Mouse (Mus musculus) mesoderm, embryonic 11.5 days (tissue): ENCODE data around the gene Plxna4.

Source experiments
- DNase-seq: peaks from one replicate; pipeline ENCODE4 v3.0.0-alpha.2; 2012; ENCODE audit warnings: low read depth, low spot score

The Plxna4 gene

DNA sequence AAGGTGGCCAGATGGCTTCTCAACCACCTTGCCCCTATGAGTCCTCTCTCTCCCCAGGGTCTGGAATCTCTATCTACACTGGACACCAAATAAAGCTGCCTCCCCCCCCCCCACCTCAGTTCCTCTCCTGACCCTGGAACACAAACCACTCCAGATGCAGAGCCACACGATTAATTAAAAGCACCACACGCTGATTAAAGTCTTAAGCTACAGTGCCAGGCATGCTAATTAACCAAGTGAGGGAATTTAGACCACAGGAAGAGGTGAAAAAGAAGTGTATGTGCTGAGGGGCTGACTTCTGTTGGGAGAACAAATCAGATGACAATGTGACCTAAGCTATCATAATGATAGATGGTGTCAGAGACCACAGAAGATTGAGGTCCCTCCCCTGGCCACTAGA is 332.8 kb downstream of the Plxna4 start:
- no peak for DNase-seq

DNA sequence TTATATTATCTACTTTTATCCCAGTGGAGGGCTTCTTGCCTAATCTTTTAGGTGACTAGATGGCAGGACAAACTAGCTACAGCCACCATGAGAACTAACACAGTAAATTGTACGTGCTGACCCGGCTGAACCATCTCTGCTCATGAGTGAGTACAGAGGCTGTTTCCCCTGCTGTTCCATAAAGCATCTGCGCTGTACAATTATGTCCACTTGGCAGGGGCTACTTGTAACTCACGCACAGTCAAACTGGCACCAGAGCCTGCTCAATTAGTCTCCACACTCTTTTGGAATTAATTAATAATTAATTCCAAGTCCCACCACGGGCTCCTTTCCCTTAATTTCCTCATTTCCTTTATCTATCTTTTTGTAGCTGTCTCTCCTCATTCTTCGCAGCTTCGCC is 335.8 kb downstream of the Plxna4 start:
- no peak for DNase-seq

DNA sequence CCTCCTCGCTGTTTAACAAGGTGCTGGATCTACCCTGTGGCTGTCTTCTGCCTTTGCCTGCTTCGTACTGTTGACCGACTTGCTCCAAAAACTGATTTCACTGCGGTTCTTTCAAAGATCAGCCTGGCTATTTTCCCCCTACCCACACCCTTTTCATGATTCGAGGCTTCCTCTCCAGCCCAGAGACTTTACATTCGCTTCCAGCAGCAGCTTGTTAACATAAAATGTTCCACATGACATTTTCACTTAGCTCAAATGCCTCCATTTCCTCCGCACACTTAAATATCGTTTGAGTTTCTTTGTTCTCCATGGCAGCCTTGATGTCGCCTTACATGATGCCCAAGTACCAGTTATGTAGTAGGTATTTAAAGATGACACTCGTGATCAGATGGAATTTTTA is 336.3 kb downstream of the Plxna4 start:
- no peak for DNase-seq

DNA sequence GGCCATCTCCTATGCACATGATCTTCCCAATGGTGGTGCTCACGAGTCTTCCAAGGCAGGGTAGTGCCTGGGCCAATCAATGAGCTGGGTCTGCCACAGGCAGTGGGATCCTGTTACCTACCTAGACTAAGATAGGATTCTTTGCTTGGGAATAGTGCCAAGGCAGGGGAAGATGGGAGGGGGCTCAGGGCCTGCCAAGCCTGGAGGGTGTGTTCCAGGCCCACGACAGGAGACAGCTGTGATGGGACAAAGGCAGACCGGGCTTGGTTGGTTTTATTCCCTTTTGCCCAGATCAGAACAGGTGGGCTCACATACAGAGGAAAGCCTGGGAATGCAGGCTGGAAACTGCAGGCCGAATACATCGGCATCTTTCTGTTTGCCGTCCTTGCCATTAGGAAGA is 342.0 kb downstream of the Plxna4 start:
- no peak for DNase-seq

DNA sequence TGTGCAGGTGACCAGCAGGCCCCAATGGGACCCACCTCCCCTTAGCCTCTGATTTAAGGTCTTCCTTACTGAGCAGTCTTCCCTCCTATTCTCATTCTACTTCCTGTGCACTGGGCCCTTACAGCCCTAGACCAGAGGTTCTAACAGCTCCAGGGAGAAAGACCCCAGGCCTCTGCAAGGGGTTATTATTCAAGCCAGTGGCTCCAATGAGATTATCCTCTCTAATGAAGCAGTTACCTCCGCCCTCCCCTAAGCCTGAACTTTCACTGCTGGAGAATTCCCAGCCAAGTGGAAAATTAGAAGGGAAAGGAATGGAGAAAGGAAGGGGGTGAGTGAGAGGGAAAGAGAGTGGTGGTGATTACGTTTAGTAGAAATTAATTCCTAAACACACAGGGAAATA is 345.0 kb downstream of the Plxna4 start:
- DNase-seq = no peak

DNA sequence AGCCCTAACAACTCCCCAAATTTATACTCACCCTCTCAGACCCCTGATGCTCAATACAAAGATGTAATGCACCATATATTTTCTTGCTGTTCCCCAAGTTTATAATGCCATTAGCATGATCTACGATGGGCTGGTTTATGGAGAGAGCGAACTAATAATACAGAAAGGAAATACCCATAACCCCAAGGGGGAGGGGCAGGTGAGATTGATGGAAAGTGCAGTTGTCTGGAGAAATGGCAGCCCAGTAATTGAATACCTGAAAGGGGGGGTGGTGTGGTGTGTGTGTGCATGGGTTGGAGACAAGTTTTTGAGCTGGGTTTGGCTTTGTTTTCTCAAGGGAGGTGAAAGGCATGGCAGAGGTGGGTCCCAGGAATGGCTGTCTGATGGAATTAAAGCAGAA is 356.6 kb downstream of the Plxna4 start:
- peak; percentile 32 for DNase-seq

DNA sequence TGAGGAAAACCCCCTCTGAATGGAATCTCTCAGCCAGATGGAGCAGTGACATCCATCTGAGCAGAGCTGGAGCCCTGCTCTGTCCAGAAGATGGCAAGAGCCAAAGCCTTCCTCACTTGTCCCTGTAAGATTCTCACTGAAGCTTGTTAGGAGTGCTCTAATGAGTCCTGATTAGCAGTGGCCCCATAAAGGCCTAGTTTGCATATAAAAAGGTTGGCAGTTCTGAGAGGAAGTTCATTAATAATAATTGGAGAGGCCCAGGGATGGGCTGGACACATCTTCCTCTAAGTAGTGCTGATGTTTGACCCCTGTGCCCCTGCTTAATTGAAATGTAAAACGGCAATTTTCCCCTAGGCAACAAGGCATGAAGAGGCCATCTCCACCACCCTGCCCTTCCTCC is 361.4 kb downstream of the Plxna4 start:
- DNase-seq = no peak

DNA sequence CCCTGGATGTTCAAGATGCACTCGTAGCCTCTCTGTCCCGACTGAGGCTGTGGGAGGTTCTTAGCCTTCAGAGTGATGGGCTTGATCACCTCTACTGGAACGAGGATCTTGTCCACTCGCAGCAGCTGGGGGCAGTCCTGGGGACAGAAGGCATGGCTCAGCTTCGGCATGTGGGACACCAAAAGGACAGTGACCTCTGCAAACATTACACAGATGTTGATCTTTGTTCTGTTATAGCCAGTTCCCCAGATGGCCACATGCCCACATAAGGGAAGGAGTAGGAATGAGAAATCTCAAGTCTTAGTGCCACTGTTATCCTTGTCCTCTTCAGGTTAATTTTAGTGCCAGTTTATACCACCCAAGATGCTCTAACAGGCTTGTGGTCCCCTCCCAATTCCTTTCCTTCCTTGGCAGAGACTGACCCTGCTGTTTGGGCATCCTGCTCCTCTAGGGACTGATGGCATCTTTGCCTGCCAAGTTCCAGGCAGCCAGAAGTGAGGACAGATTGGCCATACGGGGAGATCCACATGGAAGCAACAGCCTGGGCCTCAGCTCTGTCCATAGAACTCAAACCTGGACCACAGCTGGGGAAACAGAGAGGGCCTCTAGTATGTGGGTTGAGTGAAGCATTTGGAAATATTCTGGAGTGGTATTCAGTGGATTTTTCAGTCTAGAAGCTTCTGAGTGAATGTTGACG is 363.8 kb downstream of the Plxna4 start:
- no peak for DNase-seq

DNA sequence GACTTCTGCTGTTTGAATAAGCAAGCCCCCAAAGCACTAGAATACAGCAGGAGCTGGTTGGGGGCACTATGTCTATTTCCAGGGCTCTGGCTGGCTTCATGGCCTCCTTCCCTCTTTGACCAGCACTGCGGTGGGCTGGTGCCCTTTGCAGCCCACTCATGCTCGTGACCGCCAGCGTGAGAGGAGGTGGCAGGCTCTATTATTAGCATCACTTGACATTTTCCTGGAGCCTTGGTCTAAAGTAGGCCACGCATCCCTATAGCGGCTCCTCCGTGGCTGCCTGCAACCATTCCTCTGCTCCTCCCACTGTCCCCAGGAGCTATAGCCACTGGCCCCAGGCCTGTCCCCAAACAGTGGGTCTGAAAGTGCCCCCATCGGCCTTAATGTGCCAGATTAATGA is 367.2 kb downstream of the Plxna4 start:
- no peak for DNase-seq

DNA sequence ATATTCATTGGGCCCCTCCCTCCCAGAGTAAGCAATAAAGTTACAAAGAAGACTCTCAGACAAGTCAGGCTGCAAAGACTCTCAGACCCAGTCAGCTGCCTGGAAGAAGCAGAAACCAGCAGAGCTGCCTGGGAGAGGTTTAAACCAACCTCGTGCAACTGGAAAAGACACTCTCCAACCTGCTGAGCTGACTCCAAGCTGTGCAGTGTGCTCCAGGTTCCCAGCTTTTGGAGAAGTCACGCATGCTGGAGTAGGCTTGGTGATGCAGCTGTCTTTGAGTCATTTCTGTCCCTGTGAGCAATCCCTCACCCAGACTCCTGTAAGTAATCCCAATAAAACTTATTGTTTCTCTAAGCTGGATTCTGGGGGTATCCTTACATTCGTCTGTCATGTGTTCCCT is 369.4 kb downstream of the Plxna4 start:
- no peak for DNase-seq

DNA sequence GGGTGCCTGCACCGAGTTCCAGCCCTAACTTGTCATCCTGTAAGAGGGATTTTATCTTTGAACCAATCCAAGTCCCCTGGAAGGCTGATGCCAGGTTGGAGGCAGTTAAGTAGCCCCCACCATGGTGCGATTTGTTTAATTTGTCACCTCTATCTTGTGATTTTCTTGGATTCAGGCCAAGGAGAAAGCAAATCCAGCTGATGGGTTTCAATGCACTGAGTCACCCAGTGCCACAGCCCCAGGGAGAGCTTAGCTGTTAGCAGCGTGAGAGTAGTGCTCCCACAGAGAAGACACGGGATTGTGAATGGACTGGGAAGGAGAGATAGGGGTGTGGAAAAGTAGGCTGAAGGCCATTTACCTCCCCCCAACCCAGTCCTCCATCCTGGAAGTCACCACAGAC is 375.6 kb downstream of the Plxna4 start:
- no peak for DNase-seq

DNA sequence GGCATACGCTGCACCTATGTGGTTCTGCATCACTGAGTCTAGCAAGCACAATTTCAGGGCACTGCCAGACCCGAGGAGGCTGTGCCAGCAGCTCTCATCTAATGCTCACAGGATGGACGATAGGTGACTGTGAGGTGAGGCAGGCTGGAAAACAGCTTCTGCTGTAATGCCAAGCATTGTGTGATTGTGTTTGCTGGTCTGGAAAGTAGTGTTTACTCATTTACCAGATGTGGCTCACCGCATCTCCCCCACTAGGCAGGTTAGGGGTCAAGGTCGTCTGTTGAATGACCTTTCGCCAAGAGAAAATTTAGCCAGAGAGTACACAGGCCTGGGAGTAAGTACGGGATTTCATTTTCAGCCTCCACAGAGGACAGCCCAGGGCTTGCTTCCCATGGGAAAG is 377.9 kb downstream of the Plxna4 start:
- no peak for DNase-seq

DNA sequence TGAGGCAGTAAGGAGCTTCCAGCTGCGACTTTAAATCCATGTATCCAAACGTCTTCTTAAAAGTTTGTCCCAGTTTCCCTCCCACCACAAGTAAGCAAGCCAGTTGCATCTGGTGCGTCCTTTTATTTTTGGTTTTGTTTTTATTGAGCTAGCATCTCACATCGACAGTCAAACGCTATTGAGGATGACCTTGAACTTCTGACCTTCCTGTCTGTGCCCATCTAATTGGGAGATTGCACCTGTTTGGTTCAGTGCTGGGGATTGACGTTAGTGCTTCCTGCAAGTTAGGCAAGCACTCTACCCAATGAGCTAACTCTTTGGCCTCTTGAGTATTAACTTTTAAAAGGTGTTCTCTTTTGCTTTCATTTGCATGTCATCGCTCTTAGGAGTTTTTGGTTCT is 379.0 kb downstream of the Plxna4 start:
- no peak for DNase-seq

DNA sequence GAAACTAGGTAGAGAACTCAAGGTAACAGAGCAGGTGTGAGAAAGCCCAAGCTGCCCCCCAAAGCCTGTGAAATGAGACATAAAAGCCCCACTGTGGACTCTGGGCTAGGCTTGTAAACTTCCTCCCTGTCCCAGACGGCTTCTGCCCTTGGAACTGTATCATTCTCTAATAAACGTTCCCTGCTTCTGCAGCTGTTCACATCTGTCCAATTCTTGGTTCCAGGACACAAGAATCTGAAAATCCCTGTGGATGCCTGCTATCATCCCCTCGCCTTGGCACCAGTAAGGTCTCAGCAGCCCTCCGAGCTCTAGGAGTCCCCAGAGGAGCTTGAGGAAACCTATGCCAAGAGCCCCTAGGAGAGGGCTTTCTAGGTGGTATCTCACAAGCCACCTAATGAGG is 383.7 kb downstream of the Plxna4 start:
- DNase-seq = no peak

DNA sequence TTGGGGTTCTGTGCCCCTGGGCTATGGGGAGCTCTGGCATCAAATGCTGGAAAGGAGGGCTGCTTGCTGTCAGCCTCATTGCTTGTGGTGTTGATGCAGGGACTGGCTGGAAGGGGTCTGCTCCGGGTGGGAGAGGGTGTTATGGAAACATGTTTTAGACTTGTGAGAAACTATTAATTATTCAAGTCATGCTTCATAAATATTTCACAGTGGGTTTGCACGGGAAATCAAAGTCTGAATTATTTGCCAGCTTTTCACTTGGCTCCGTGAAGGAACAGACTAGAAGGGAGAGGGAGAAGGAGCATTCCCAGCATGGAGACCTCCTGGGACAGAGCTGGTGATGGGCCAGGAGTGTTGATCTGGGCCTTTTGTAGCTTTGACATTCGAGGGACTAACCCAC is 384.6 kb downstream of the Plxna4 start:
- DNase-seq = no peak

DNA sequence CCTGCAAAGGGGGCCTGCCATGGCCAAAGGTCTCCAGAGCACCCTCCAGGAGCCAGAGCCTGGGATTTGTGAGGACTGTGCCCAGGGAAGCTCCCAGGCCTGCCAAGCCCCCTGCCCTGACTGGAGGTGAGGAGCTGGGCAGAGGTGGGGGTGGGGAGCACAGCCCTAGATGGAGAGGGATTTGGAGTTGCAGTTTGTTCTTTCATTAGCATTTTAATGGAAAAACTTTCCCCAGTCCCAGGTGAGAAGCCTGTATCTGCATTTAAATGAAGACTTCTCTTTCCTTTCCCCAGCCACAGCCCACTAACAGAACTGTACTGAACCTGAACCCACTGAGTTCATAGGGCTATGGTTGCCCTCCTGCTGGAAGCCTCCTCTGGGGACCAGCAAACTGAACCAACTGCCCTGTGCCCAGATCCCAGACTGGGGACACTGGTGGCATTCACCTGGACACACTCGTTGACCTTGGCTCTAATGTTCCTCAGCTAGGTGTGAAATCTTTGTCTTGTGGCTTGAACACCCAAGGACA is 385.3 kb downstream of the Plxna4 start:
- no peak for DNase-seq

DNA sequence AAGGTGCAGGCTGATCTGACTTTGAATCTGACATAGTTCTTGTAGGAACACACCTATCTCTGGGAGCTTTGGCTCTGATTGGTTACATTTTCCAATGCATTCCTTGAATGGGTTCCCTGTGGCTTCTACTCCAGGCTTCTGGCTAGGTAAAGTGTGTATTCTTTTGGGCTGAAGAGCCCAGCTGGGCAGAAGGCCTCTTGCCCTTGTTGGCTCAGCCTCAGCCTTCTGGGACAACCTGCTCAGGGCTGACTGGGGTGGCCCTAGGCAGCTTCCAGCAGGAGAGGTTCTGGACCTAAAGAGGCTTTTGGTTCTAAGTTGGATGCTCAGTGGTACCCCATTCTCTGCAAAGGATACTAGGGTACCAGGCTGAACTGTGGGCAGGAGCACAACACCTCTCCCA is 386.5 kb downstream of the Plxna4 start:
- DNase-seq = no peak

DNA sequence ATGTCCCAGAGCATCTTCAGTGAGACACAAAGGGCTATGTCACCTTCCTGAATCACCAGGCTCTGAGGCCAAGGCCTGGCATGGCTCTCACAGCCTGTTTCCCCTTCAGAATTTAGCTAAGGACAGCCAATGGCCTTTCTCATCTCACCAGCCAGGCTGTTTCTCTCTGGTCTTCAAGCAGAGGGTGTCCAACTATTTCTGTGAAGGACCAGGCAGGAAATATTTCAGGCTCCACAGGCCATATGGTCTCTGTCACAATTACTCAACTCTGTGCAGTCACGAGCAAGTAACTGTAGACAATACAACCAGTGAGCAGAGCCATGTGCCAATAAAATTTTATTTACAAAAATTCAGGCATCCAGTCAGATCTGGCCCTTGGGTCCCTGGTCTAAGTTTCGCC is 388.4 kb downstream of the Plxna4 start:
- no peak for DNase-seq

DNA sequence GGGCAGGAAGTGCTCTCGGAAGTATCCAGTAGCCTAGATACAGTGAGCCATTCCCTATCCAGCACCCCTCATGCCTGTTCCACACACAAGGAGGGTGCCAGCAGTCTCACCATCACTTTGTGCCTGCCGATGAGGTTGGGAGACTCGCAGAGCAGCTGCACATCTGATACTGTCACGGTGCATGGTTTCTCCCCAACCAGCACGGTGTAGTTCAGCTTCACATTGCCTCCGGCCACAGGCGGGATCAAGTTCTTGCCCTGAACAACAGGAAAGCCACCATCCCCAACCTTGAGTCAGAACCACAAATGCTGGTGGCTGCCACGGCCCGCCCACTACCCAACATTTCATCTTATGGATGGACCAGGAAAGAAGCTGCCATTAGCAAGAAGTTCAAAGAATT is 391.1 kb downstream of the Plxna4 start:
- no peak for DNase-seq

DNA sequence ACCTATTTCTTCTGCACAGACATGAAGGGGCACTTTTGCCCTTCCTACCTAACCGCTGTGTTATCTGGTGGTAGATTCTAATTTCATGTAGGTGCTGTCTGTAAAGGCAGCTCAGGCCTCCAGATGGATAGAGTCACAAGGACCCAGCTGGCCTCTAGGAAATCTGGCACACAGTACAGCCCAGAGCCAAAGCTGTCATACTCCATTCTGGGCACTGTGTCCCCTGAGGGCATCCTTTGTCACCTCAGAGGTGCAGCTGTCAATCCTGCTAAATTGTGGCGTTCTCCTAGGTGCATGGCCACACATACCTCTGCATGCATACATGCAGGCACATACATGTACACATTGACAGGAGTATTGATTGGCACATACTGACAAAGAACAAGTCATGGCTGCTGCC is 394.9 kb downstream of the Plxna4 start:
- DNase-seq = no peak

DNA sequence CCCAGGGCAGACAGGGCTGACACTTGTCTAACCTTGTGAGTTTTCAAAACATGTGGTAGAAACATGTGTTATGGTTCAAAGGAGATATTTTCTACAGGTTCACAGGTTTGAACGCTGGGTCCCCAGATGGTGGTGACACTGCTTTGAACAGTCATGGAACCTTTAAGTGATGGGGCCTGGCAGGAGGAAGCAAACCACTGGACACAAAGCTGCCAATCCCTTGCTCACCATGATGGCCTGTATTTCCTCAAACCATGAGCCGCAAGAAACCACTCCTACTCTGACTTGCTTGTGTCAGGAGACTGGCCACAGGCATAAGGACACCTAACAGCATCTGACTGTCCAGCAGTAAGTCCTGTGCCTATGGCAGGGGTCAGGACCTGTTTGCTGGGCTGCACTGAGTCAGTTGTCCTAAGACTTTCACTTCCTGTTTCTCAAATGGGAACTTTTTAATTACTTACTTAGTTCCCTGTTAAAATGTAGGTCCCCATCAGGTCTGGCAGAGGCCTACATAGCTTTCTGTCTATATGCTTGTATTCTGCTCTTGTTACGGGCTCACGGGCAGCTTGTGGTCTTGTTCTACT is 403.5 kb downstream of the Plxna4 start:
- DNase-seq = no peak

DNA sequence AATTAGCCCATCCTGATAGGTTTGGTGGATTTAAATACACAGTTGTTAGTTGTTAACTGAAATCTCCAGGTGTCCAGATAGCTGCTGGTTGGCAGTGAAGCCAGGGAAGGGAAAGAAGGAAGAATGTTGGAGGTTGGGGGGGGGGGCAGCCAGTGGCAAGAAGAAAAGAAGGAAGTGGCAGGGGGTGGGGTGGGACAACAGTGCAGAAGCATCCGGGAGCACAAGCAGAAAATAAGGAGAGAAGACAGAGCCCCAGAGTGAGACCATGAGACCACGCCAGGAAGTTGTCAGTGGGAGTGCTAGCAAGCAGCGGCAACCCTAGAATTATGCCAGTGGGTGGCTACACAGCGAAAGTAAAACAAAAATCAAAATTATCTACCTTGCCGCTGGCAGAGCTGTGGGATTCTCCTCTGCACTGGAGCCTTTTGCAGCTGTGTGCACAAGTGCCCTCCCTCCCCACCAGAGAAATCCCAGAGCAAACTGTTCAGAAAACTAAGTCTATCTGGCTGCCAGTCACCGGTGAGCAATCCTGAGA is 404.3 kb downstream of the Plxna4 start:
- no peak for DNase-seq

DNA sequence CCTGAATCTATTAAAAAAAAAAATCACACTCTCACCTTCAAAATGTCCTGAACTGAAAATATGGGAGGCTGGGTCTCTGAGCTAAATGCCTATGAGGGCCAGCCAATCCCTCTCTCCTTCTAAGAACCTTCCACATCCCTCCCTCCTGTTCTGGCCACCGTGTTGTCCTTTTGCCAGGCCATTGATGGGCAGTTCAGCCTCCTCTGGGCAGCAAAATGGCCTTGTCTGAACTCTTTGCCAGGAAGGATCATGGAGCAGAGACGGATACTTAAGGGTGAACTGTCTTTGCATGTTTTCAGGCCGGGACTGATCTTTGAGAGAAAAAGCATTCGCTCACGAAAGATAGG is 408.0 kb downstream of the Plxna4 start:
- no peak for DNase-seq
